Comparison of ENCODE assay signal across 7 mouse cellular contexts in genomic region chr5:121191584-121191906, GRCm38 (mm10). TPM values are rescaled to one million over a fixed set of nuclear protein-coding genes. Genes with fewer than 3 reads are reported as not detected.
A peak's percentile ranks its signal among the peaks of the same experiment; 100 is the strongest.
DNase-seq lines count a peak whose midpoint lies in the region; ATAC-seq and TF ChIP-seq lines count a peak whose summit lies in the region.

No protein-coding gene starts in this region.

- H3K4me3 ChIP-seq in spleen, adult 2 months (ENCODE audit: extremely low read depth, insufficient read depth, insufficient read length): peak overlapping the region; percentile 90
- peak overlapping the region; percentile 96 for H3K4me3 ChIP-seq in forebrain, embryonic 12.5 days (replicated peaks)
- H3K4me3 ChIP-seq in liver, embryonic 13.5 days (replicated peaks): peak overlapping the region; percentile 91

- H3K9ac ChIP-seq in forebrain, embryonic 12.5 days: peak overlapping the region; percentile 93
- H3K9ac ChIP-seq in liver, embryonic 13.5 days: peak overlapping the region; percentile 96

- H3K9me3 ChIP-seq in forebrain, embryonic 12.5 days: no peaks in the 10 kb centered on the region
- H3K9me3 ChIP-seq in liver, embryonic 13.5 days (replicated peaks): no peaks in the 10 kb centered on the region

- no peak for TF ChIP-seq POLR2A in spleen, adult 2 months (IDR thresholded peaks at IDR 0.05; ENCODE audit: low read depth, low read length)

- H3K36me3 ChIP-seq in spleen, adult 2 months (ENCODE audit: control insufficient read depth, insufficient read depth, low read length): no peaks in the 10 kb centered on the region
- no peaks in the 10 kb centered on the region for H3K36me3 ChIP-seq in forebrain, embryonic 12.5 days (replicated peaks)
- no peaks in the 10 kb centered on the region for H3K36me3 ChIP-seq in liver, embryonic 13.5 days

- TF ChIP-seq CTCF in spleen, adult 2 months (IDR thresholded peaks at IDR 0.05; ENCODE audit: extremely low read depth, insufficient read depth, insufficient read length, insufficient replicate concordance): no peak

- H3K27me3 ChIP-seq in spleen, adult 2 months (ENCODE audit: control insufficient read depth, insufficient read depth, low read length): no peaks in the 10 kb centered on the region
- H3K27me3 ChIP-seq in forebrain, embryonic 12.5 days: peaks cover 7% of the 10 kb centered on the region; the same call in 1 of the 2 replicates
- no peaks in the 10 kb centered on the region for H3K27me3 ChIP-seq in liver, embryonic 13.5 days

- H3K4me2 ChIP-seq in forebrain, embryonic 12.5 days: peak overlapping the region; percentile 71
- peak overlapping the region; percentile 82 for H3K4me2 ChIP-seq in liver, embryonic 13.5 days

- H3K4me1 ChIP-seq in spleen, adult 2 months (ENCODE audit: control insufficient read depth, insufficient read depth, insufficient read length): peaks cover 4% of the 10 kb centered on the region; the same call in 1 of the 2 replicates
- H3K4me1 ChIP-seq in forebrain, embryonic 12.5 days: peaks cover 39% of the 10 kb centered on the region
- H3K4me1 ChIP-seq in liver, embryonic 13.5 days (replicated peaks): peaks cover 87% of the 10 kb centered on the region

- peak; percentile 31 for ATAC-seq in forebrain, embryonic 12.5 days (ENCODE audit: low FRiP score)
- peak; percentile 25 for ATAC-seq in liver, embryonic 13.5 days (ENCODE audit: low read depth)

- 15% methylated on average over 17 of the region's 17 CpGs for WGBS in spleen, adult 2 months
- WGBS in forebrain, embryonic 12.5 days: 9% methylated on average over 17 of the region's 17 CpGs
- WGBS in liver, embryonic 13.5 days (ENCODE audit: insufficient replicate concordance): 10% methylated on average over 17 of the region's 17 CpGs

- H3K27ac ChIP-seq in spleen, adult 2 months (ENCODE audit: insufficient read depth, low read length): peak overlapping the region; percentile 77
- H3K27ac ChIP-seq in forebrain, embryonic 12.5 days: peak overlapping the region; percentile 87; the same call in 1 of the 2 replicates
- peak overlapping the region; percentile 88 for H3K27ac ChIP-seq in liver, embryonic 13.5 days

- DNase-seq in spleen, adult 2 months (ENCODE audit: low read depth in 1 of 2, low spot score in 2 of 2): no peak
- no peak for DNase-seq in spleen, postnatal 36 days (ENCODE audit: low spot score in 2 of 2)
- no peak for DNase-seq in liver, embryonic 13.5 days
- no peak for DNase-seq in T-cell, adult 2 months (ENCODE audit: low spot score)
- no peak for DNase-seq in right cerebral cortex, postnatal 14 days
- no peak for DNase-seq in gastrocnemius, adult 8-10 months (ENCODE audit: low spot score in 2 of 2)

RNA-seq across cellular contexts. Expression of gene Ptpn11, which starts 0.3 kb away (rescaled TPM):
- 17.3 and 18.9 TPM in 2 replicates for polyA plus RNA-seq in spleen, adult 2 months (2012; rRNA removed)
- 26.3 and 26.4 TPM in 2 replicates for polyA plus RNA-seq in forebrain, embryonic 12.5 days (2016; fragmentation: Nextera tagmentation; extraction: Ambion mirVana)
- 12.5 TPM in 2 replicates for polyA plus RNA-seq in liver, embryonic 13.5 days (2015; fragmentation: Nextera tagmentation; extraction: Ambion mirVana)
- total RNA-seq in gastrocnemius, adult 8-10 months (2022): 10 to 100 TPM; 60.1 to 89.9 (median 74.9) TPM

RNA-seq across cellular contexts. Expression of gene Rpl6, which starts 12.7 kb away (rescaled TPM):
- polyA plus RNA-seq in spleen, adult 2 months (2012; rRNA removed): 281 and 293 TPM in 2 replicates
- 479 and 481 TPM in 2 replicates for polyA plus RNA-seq in forebrain, embryonic 12.5 days (2016; fragmentation: Nextera tagmentation; extraction: Ambion mirVana)
- 556 and 610 TPM in 2 replicates for polyA plus RNA-seq in liver, embryonic 13.5 days (2015; fragmentation: Nextera tagmentation; extraction: Ambion mirVana)
- 100 to 1,000 TPM; 405 to 594 (median 505) TPM for total RNA-seq in gastrocnemius, adult 8-10 months (2022)

RNA-seq across cellular contexts. Expression of gene Hectd4, which starts 28.5 kb away (rescaled TPM):
- 28.1 and 28.4 TPM in 2 replicates for polyA plus RNA-seq in spleen, adult 2 months (2012; rRNA removed)
- polyA plus RNA-seq in forebrain, embryonic 12.5 days (2016; fragmentation: Nextera tagmentation; extraction: Ambion mirVana): 13.2 and 13.3 TPM in 2 replicates
- 6.9 and 7.6 TPM in 2 replicates for polyA plus RNA-seq in liver, embryonic 13.5 days (2015; fragmentation: Nextera tagmentation; extraction: Ambion mirVana)
- 10 to 100 TPM; 12.3 to 16.7 (median 13.9) TPM for total RNA-seq in gastrocnemius, adult 8-10 months (2022)
